Mouse (Mus musculus) liver, embryonic 14.5 days (tissue): ENCODE data around the gene Eddm3b. TPM values are rescaled to one million over a fixed set of nuclear protein-coding genes. Genes with fewer than 3 reads are reported as not detected.

Experiments used
- ATAC-seq: fragments of 200-750 bp; cut with Nextera tagmentation; 2 replicates; pipeline ENCODE4 v1.8.0; 2017; ENCODE audit warnings: moderate number of reproducible peaks, mild to moderate bottlenecking, moderate library complexity; ENCODE audit not compliant: insufficient read depth
- DNase-seq, 3 experiments: peaks; one replicate each; pipeline ENCODE4 v3.0.0-alpha.2; 2012 to 2013; ENCODE audit warnings: low read depth in 3 of 3, low spot score in 3 of 3
- H3K27ac ChIP-seq: fragments of 300-500 bp; sonication (generic); 2 replicates; pipeline ENCODE4 v1.5.1; 2014; ENCODE audit warnings: moderate library complexity, mild to moderate bottlenecking, control low read depth, inconsistent platforms
- H3K27me3 ChIP-seq: fragments of 300-500 bp; sonication (generic); 2 replicates; pipeline ENCODE4 v1.6.1; 2014; ENCODE audit warnings: mild to moderate bottlenecking, low read length, moderate library complexity; ENCODE audit not compliant: control insufficient read depth, insufficient read depth
- H3K36me3 ChIP-seq: fragments of 300-500 bp; sonication (generic); replicated peaks from 2 replicates; pipeline ENCODE4 v1.6.1; 2014; ENCODE audit warnings: low read depth; ENCODE audit not compliant: control insufficient read depth, insufficient read depth
- H3K4me1 ChIP-seq, 2 experiments: fragments of 200-500 bp in 1 of 2; fragments of 300-500 bp in 1 of 2; sonication (generic) in 1 of 2; replicated peaks; 2 replicates each; pipeline ENCODE4 v1.6.1; 2012 to 2014; ENCODE audit warnings: antibody characterized with exemption in 1 of 2, inconsistent platforms in 1 of 2, low read length in 1 of 2; ENCODE audit not compliant: control insufficient read depth in 2 of 2, insufficient read depth in 2 of 2
- H3K4me2 ChIP-seq: fragments of 300-500 bp; sonication (generic); 2 replicates; pipeline ENCODE4 v1.6.1; 2014; ENCODE audit warnings: low read depth, mild to moderate bottlenecking, control low read depth, moderate library complexity
- H3K4me3 ChIP-seq, 2 experiments: fragments of 200-500 bp in 1 of 2; fragments of 300-500 bp in 1 of 2; sonication (generic) in 1 of 2; 2 replicates each; pipeline ENCODE4 v1.5.1; 2012 to 2014; ENCODE audit warnings: low read depth in 2 of 2, low read length in 2 of 2, mild to moderate bottlenecking in 2 of 2, control low read depth in 1 of 2, inconsistent platforms in 1 of 2, moderate library complexity in 1 of 2; ENCODE audit not compliant: insufficient read depth in 1 of 2
- H3K9ac ChIP-seq: fragments of 300-500 bp; sonication (generic); replicated peaks from 2 replicates; pipeline ENCODE4 v1.6.1; 2014; ENCODE audit warnings: mild to moderate bottlenecking, control low read depth, moderate library complexity
- H3K9me3 ChIP-seq: fragments of 300-500 bp; sonication (generic); 2 replicates; pipeline ENCODE4 v1.6.1; 2016; ENCODE audit warnings: low read length, mixed read lengths; ENCODE audit not compliant: control insufficient read depth
- CTCF ChIP-seq: IDR thresholded peaks from 2 replicates; pipeline ENCODE4 v1.5.1; 2016; ENCODE audit warnings: antibody characterized with exemption, low read depth, control low read depth
- EP300 ChIP-seq: IDR thresholded peaks from 2 replicates; pipeline ENCODE4 v1.6.1; 2016; ENCODE audit warnings: antibody characterized with exemption, low read depth
- WGBS: fragments of 180-500 bp; shearing (Covaris S2); extraction: QIAGEN DNeasy Blood & Tissue Kit; methylation state at CpG from one replicate; pipeline ENCODE4 v1.1.7; 2014; ENCODE audit not compliant: insufficient replicate concordance; 5-methylcytosine and 5-hydroxymethylcytosine counted together
- polyA plus RNA-seq, 2 experiments: library from polyadenylated mRNA; depleted of rRNA in 1 of 2; stranded (reverse) in 1 of 2; unstranded in 1 of 2; fragments of >200 nt; fragmentation: Nextera tagmentation in 1 of 2; extraction: Ambion mirVana in 1 of 2; gene quantifications; 2 replicates each; pipeline versions ENCODE4 v1.2.1 to v1.2.3; 2012 to 2014

Eddm3b gene
- polyA plus RNA-seq, 2 experiments = not detected

GRCm38 (mm10) chr14:51090077-51090781, 24.0 kb upstream of the Eddm3b start:
- ATAC-seq (peak; percentile 32; the same call in 1 of the 2 replicates), DNase-seq (peak in 2 of 3 experiments; percentile 58 to 76)
- WGBS = under 1% methylated on average over 27 of the region's 27 CpGs
- no peaks in the 10 kb centered on the region for H3K36me3 ChIP-seq
- peak overlapping the region; percentile 66 for H3K27ac ChIP-seq
- H3K4me3 ChIP-seq = peak overlapping the region; percentile 60 to 72
- peak overlapping the region; percentile 69 for H3K9ac ChIP-seq
- no peaks in the 10 kb centered on the region for H3K27me3 ChIP-seq
- no peaks in the 10 kb centered on the region for H3K9me3 ChIP-seq
- H3K4me1 ChIP-seq = peaks cover 21 to 34% of the 10 kb centered on the region in 2 experiments
- TF ChIP-seq CTCF (no peak), EP300 (no peak)
- H3K4me2 ChIP-seq = peak overlapping the region; percentile 96

- Histone ChIP-seq H3K9me3 (no peaks in the 10 kb centered on the region), H3K36me3 (no peaks in the 10 kb centered on the region), H3K9ac (peak within 1 kb of the TSS; percentile 69), H3K27ac (peak within 1 kb of the TSS; percentile 66), H3K4me2 (peak within 1 kb of the TSS; percentile 96), H3K4me3 (peak within 1 kb of the TSS; percentile 60 to 72), H3K27me3 (no peaks in the 10 kb centered on the region), H3K4me1 (peaks cover 11 to 31% of the 10 kb centered on the region in 2 experiments)
- TF ChIP-seq EP300 (no peak), CTCF (no peak)
- DNase-seq = no peak
- WGBS = 8% methylated on average over 33 of the region's 33 CpGs
- ATAC-seq = no peak
Observed at GRCm38 (mm10) chr14:51090921-51091900, 23.0 kb upstream of the Eddm3b start, which contains the start of the genes Rnase4 and Ang. Rnase4 (plus strand) TSS chr14:51091077. Ang (plus strand) TSS chr14:51091150.

GRCm38 (mm10) chr14:51092073-51092620, 22.1 kb upstream of the Eddm3b start:
- no peak for DNase-seq

DNA sequence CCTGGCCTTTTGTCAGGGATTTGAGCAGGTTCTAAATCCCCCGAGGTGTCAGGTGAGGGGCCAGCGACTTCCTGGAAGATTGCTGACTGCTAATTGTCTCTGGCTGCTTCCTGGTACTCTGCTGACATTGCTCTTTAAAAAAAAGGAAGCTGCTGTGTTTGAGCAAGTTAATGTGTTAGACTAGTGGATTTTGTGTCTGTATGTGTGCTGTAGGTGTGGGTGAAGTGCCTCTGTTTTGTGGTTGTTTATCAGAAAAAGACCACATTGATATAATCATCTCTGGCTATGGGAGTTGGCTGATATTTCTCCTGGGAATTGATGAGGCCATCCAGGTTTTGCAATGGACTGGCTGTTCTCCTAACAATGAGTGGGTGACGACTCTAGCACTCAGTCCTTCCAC, 20.7 kb upstream of the Eddm3b start:
- ATAC-seq (no peak), DNase-seq (no peak)
- Histone ChIP-seq H3K9me3 (no peaks in the 10 kb centered on the region), H3K4me1 (peaks cover 7 to 26% of the 10 kb centered on the region in 2 experiments), H3K36me3 (no peaks in the 10 kb centered on the region), H3K4me3 (no peak overlapping the region), H3K9ac (no peak overlapping the region), H3K27ac (no peak overlapping the region), H3K4me2 (no peak overlapping the region), H3K27me3 (no peaks in the 10 kb centered on the region)
- TF ChIP-seq EP300 (no peak), CTCF (no peak)
- 16% methylated on average over 3 of the region's 3 CpGs for WGBS

More at GRCm38 (mm10) chr14:51092073-51092620, 22.1 kb upstream of the Eddm3b start:
- peak overlapping the region; percentile 96 for H3K4me2 ChIP-seq
- 38% methylated on average over 8 of the region's 8 CpGs for WGBS
- no peak for TF ChIP-seq CTCF
- no peak for TF ChIP-seq EP300
- no peaks in the 10 kb centered on the region for H3K27me3 ChIP-seq
- H3K27ac ChIP-seq = no peak overlapping the region
- no peak overlapping the region for H3K4me3 ChIP-seq
- ATAC-seq = no peak
- no peaks in the 10 kb centered on the region for H3K36me3 ChIP-seq
- H3K9ac ChIP-seq = no peak overlapping the region
- peaks cover 10 to 31% of the 10 kb centered on the region in 2 experiments for H3K4me1 ChIP-seq
- H3K9me3 ChIP-seq = no peaks in the 10 kb centered on the region
